Mouse (Mus musculus): ENCODE results near the gene Sbds.
A peak's percentile ranks its signal among the peaks of the same experiment; 100 is the strongest.
"Not testable (repeated sequence)": the region's sequence is repeated elsewhere in the genome, so short reads cannot be mapped to it uniquely, and the experiment has no call there.

Gene Sbds

DNA sequence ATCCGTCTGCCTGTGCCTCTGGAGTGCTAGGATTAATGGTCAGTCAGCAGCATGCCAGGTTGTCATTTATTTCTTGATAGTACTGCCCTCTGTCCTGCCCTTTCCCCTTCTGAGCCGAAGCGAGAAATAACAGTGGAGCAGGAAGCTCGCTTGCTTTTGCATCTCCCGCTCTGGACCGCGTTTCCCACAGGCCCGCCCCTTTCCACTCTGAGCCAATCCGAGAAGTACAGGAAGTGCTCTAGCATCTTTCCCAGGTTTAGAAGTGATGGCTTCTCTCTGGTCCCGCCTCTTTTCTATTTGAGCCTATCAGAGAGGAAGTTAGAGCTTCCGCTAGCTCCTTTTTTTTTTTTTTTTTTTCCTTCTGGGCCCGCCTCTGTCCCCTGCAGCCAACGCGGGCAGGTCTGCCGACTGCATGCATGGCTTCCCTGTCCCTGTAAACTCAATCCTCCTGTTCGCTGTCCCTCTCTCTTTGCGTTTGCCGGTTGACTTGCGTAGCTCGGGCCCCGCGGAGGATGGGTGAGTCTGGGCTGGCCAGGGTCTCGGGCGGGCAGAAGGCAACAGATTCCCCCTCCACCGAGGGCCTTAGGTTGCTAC, 1.4 kb upstream of the Sbds start:
- peak; percentile 96 for DNase-seq (ENCODE audit: low read depth, low spot score)

DNA sequence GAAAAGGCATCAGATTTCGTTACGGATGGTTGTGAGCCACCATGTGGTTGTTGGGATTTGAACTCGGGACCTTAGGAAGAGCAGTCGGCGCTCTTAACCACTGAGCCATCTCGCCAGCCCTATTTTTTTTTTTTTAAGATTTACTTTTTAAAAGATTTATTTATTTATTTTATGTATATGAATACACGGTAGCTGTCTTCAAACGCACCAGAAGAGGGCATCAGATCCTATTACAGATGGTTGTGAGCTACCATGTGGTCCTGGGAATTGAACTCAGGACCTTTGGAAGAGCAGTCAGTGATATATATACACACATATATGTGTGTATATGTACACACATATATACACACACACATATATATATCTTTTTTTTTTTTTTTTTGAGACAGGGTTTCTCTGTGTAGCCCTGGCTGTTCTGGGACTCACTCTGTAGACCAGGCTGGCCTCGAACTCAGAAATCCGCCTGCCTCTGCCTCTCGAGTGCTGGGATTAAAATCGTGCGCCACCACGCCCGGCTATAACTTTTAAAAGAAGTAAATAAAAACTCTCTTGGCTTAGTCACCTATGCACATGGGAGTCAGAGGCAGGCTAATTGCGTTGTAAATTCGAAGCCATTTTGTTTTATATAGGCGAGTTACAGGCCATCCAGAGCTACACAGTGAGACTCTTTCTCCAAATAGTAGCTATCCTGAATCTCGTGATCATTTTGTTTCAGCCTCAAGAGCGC, 632 bp upstream of the Sbds start:
- not testable (repeated sequence) for DNase-seq (ENCODE audit: low read depth, low spot score)

DNA sequence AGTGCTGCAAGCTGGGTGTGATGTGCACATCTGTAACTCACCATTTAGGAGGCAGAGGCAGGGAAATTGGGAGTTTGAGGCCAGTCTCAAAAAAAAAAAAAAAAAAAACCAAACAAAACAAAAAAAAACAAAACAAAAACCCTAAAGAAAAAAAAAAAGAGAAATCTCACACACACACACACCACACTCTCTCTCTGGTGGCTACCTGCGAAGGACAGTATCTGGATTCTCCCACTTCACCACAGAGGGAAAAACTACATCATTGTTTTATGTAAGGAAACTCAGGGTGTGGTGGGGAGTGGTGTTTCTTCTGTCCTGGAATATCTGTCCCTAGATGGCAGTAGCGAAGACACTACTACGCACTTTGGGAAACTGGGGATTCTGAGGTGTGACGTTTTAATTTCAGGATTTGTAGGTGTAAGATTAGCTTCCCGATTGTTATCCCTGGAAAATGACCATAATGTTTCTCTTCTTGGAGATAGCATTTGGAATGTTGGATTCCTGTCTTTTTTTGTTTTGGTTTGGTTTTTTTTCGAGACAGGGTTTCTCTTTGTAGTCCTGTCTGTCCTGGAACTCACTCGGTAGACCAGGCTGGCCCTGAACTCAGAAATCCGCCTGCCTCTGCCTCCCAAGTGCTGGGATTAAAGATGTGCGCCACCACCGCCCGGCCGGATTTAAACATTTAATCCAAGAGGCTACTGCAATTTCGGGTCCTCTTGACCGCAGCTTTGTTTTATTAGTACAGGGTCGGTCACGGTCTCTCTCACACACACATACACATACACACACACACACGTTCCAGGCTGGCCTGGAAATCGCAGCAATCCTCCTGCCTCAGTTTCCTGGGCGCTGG, 940 bp downstream of the Sbds start:
- DNase-seq (ENCODE audit: low read depth, low spot score), result no peak

DNA sequence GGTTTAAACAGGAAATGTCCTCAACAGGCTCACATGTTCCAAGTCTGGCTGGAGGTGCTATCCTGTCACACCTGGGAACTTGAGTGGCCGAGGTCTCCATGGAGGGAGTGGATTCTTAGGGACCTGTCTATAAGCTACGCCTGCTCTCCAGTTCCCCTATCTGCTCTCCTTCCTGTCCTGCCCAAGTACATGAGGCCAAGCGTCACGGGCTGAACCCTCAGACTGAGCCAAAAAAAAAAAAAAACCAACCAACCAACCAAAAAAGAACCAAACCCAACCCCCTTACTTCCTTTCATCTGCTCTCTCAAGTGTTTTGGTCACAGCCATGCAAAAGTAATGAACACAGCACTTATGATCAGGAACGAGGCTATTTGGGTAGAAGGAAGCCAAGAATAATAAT, 7.5 kb downstream of the Sbds start:
- DNase-seq (ENCODE audit: low read depth, low spot score), result no peak

GRCm38 (mm10) chr5:130241426-130241825, 13.9 kb downstream of the Sbds start:
- DNase-seq (ENCODE audit: low read depth, low spot score), result no peak

DNA sequence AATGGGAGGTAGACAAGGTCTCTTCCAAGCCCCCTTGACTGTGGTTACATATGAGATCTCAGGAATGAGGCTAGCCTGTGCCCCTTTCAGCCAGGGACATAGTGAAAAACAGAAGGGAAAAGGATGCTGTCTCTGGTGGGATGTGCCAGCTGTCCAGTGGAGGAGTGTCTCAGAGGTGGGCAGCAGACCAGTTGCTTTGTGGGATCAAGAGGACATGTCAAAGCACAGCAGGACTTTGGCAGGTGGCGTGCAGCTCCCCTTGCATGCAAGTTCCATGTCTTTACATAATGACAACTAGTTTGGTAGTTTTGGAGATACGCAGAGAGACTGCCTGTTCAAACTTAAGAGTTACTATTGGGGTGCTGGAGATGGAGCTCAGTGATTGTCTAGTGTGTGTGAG, 15.5 kb downstream of the Sbds start:
- DNase-seq (ENCODE audit: low read depth, low spot score), result no peak

- no peak for DNase-seq (ENCODE audit: low read depth, low spot score)
Observed at GRCm38 (mm10) chr5:130239236-130239635, 16.1 kb downstream of the Sbds start.

GRCm38 (mm10) chr5:130236302-130236701, 19.0 kb downstream of the Sbds start:
- no peak for DNase-seq (ENCODE audit: low read depth, low spot score)

DNA sequence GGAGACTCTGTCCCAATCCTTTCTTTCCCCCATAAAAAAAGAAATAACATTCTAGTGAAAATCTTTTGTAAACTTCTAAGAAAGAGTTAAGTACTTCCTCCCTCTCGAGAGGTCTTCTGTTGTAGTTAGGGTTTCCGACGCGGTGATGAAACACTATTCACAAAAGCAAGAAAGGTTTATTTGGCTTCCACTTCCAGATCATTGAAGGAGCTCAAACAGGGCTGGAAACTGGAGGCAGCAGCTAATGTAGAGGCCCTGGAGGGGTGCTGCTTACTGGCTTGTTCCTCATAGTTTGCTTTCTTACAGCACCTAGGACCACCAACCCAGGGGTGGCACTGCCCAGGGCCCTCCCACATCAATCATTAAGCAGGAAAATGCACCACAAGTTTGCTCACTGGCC, 27.2 kb downstream of the Sbds start:
- no peak for DNase-seq (ENCODE audit: low read depth, low spot score)

DNA sequence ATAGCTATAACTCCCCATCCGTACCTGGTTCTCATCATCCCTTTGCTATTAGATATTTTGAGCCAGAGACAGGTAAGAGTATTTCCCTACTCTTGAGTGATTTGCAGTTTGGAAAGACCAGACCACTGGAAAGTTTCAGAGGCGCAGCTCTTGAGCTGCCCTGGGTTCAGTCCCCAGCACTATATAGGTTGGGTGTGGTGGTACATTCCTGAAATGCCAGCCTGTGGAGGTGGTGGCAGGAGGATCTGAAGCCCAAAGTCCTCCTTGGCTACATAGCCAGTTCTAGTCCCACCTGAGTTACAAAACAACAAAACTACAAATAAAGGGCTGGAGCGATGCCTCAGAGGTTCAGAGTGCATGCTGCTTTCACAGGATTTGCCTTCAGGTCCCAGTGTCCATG, 28.5 kb downstream of the Sbds start:
- no peak for DNase-seq (ENCODE audit: low read depth, low spot score)

- DNase-seq (ENCODE audit: low read depth, low spot score), result peak; percentile 90
Observed at GRCm38 (mm10) chr5:130222146-130223004, 33.0 kb downstream of the Sbds start.

DNA sequence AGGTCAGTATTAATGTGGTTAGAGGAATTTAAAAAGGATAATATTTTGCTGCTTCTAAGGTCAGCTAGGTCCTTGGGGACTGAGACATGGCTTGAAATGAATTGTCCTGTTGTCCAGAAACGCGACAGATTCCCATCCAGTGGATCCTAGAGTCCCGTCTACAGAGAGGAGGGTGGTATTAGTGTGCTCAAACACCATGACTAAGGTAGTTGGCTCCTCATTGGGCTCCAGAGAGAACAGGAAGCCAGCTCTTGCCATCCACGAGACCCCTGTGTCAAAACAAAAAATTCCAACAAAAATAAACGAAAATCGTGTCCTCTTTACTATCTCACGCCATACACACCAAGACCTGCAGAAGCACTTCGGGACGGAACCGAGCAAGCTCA, 33.6 kb downstream of the Sbds start:
- DNase-seq (ENCODE audit: low read depth, low spot score), result no peak

GRCm38 (mm10) chr5:130221316-130221715, 34.0 kb downstream of the Sbds start:
- no peak for DNase-seq (ENCODE audit: low read depth, low spot score)

DNA sequence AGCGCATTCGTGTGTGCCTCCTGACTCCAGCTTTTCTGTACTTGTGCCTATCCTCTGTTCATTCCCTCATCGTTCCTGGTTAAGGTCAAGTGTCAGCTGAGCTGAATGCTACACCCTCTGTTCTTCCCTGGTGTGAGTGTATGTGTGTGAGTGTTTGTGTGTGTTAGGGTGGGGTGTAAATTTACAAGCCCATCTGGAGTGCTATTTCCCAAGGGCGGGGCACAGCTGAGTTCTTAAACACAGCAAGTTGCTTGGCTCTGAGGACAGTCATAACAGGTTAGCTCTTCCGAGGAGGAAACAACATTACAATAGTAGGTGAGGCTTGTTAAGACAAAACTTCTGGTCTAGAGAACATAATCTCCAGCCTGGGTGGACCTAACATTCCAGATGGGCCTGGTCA, 37.0 kb downstream of the Sbds start:
- no peak for DNase-seq (ENCODE audit: low read depth, low spot score)

- DNase-seq (ENCODE audit: low read depth, low spot score), result no peak
Observed at GRCm38 (mm10) chr5:130217406-130217805, 37.9 kb downstream of the Sbds start.

GRCm38 (mm10) chr5:130216781-130217180, 38.5 kb downstream of the Sbds start, which contains the start of gene Tmem248:
Tmem248 (plus strand) TSS chr5:130217081.
- no peak for DNase-seq (ENCODE audit: low read depth, low spot score)

DNA sequence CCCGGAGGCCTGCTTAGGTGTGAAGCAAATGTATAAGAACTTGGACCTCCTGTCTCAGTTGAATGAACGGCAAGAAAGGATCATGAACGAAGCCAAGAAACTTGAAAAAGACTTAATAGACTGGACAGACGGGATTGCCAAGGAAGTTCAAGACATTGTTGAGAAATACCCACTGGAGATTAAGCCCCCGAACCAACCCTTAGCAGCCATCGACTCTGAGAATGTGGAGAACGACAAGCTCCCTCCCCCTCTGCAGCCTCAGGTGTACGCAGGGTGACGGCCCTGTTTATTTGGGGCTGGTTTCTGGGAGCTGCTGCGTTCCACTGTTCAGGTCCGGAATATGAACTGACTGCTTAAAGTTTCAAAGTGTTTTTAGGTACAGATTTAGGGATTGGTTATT, 42.4 kb downstream of the Sbds start:
- no peak for DNase-seq (ENCODE audit: low read depth, low spot score)

- DNase-seq (ENCODE audit: low read depth, low spot score), result no peak
Observed at GRCm38 (mm10) chr5:130207299-130207698, 48.0 kb downstream of the Sbds start.

DNA sequence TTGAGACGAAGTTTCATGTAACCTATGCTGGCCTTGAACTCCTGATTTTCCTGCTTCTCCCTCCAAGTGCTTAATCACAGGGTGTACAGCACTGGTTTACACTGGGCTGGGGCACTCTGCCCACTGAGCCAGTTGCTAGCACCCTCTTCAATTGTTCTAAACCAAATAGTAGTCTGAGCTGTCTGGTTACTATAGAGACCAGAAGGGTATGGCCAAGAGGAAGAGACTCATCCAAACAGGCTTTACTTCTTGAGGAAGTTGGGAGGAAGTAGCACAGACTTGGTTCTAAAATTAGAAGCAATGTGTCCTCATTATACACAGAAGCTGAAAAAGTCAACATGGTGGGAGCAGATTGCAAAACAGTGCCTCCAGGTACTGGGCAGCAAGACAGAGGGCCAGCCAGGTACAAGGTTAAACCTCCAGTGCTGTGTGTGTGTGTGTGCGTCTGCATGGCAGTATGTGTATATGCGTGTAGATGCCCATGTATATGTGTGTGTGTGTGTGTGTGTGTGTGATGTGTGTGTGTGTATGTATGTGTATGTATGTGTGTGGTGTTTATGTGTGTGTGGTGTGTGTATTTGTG, 49.8 kb downstream of the Sbds start:
- DNase-seq (ENCODE audit: low read depth, low spot score), result no peak

- no peak for DNase-seq (ENCODE audit: low read depth, low spot score)
Observed at GRCm38 (mm10) chr5:130204560-130204959, 50.8 kb downstream of the Sbds start.

DNA sequence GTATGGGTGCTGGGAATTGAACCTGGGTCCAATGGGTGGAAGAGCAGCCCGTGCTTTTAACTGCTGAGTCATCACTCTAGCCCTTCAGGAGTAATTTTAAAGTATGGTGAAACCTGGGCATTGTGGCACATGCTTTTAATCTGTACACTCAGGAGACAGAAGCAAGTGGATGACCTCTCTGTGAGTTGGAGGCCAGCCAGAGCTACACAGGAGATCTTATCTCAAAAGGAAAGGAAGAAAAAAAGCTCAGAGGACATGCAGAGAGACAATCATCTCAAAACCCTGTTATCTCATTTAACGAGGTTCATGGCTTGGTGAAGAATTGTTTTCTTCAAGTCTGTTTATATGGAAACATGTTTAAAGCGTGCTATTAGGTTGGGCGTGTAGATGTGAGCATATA, 51.4 kb downstream of the Sbds start:
- no peak for DNase-seq (ENCODE audit: low read depth, low spot score)
